Mouse (Mus musculus): ENCODE data around the gene Snx21. TPM values are rescaled to one million over a fixed set of nuclear protein-coding genes. Genes with fewer than 3 reads are reported as not detected.
A peak's percentile ranks its signal among the peaks of the same experiment; 100 is the strongest.

Gene Snx21
- polyA plus RNA-seq, 1 experiment = 29.5 TPM

GRCm38 (mm10) chr2:164817703-164818102 is 32.1 kb downstream of the Snx21 start:
- Histone ChIP-seq H3K4me3 (no peak overlapping the region), H3K79me2 (ENCODE audit: control insufficient read depth, insufficient read depth) (no peaks in the 10 kb centered on the region), H3K4me2 (ENCODE audit: low read depth) (no peak overlapping the region), H3K36me3 (ENCODE audit: control insufficient read depth, insufficient read depth) (no peaks in the 10 kb centered on the region), H3K27me3 (ENCODE audit: control insufficient read depth, insufficient read depth, insufficient read length) (no peaks in the 10 kb centered on the region), H3ac (ENCODE audit: control insufficient read depth, insufficient read length) (no peak overlapping the region)
- TF ChIP-seq E2F4 (IDR thresholded peaks at IDR 0.05; ENCODE audit: insufficient read depth) = no peak
- no peak for TF ChIP-seq POLR2A (IDR thresholded peaks at IDR 0.05; ENCODE audit: insufficient read length, low read depth)
- TF ChIP-seq CEBPB (IDR thresholded peaks at IDR 0.05; ENCODE audit: insufficient read depth, poor library complexity, severe bottlenecking) = no peak
- TF ChIP-seq MAX (IDR thresholded peaks at IDR 0.05; ENCODE audit: low read depth) = no peak
- no peak for TF ChIP-seq USF1 (IDR thresholded peaks at IDR 0.05; ENCODE audit: low read depth)
- TF ChIP-seq MYOD1 (IDR thresholded peaks at IDR 0.05; ENCODE audit: control insufficient read depth in 1 of 3, insufficient read length in 2 of 3, low read depth in 2 of 3) = no peak
- TF ChIP-seq REST (IDR thresholded peaks at IDR 0.05; ENCODE audit: insufficient read depth, insufficient read length) = no peak
- TF ChIP-seq POLR2AphosphoS2 (IDR thresholded peaks at IDR 0.05; ENCODE audit: insufficient read length, low read depth) = no peak
- TF ChIP-seq SRF (IDR thresholded peaks at IDR 0.05; ENCODE audit: control insufficient read depth, insufficient read length, low read depth) = no peak
- no peak for TF ChIP-seq TCF3 (IDR thresholded peaks at IDR 0.05; ENCODE audit: insufficient read length, low read depth)
- no peak for TF ChIP-seq TCF12 (IDR thresholded peaks at IDR 0.05; ENCODE audit: insufficient read depth, poor library complexity, severe bottlenecking)
- TF ChIP-seq MYOG (IDR thresholded peaks at IDR 0.05; ENCODE audit: control insufficient read depth in 1 of 3, insufficient read depth in 1 of 3, insufficient read length in 2 of 3, low read depth in 2 of 3) = no peak

DNA sequence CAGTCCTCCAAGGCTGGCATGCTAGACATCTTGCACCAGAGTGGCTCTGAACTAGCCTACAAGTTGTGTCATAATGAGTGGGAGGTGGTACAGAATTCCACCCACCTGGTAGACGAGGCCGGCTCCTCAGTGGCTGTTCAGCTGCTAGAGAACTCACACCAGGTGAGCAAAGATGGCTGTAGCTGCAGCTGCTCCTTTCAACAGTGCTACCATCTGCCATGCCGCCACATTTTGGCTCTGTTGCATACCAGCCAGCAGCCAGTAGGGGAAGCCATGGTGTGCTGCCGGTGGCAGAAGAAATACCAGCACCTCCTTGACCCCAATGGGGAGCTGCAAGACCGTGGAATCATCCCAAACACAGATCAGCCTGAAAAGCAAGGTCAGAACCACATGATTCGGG is 35.4 kb downstream of the Snx21 start:
- Histone ChIP-seq H3K4me2 (ENCODE audit: low read depth) (no peak overlapping the region), H3K27me3 (ENCODE audit: control insufficient read depth, insufficient read depth, insufficient read length) (no peaks in the 10 kb centered on the region), H3K36me3 (ENCODE audit: control insufficient read depth, insufficient read depth) (no peaks in the 10 kb centered on the region), H3K4me3 (no peak overlapping the region), H3ac (ENCODE audit: control insufficient read depth, insufficient read length) (no peak overlapping the region), H3K79me2 (ENCODE audit: control insufficient read depth, insufficient read depth) (peaks cover 15% of the 10 kb centered on the region)
- no peak for TF ChIP-seq USF1 (IDR thresholded peaks at IDR 0.05; ENCODE audit: low read depth)
- TF ChIP-seq TCF12 (IDR thresholded peaks at IDR 0.05; ENCODE audit: insufficient read depth, poor library complexity, severe bottlenecking) = no peak
- TF ChIP-seq CEBPB (IDR thresholded peaks at IDR 0.05; ENCODE audit: insufficient read depth, poor library complexity, severe bottlenecking) = no peak
- TF ChIP-seq REST (IDR thresholded peaks at IDR 0.05; ENCODE audit: insufficient read depth, insufficient read length) = no peak
- TF ChIP-seq E2F4 (IDR thresholded peaks at IDR 0.05; ENCODE audit: insufficient read depth) = no peak

- TF ChIP-seq SRF (IDR thresholded peaks at IDR 0.05; ENCODE audit: control insufficient read depth, insufficient read length, low read depth) = peak; percentile 75
- no peak for TF ChIP-seq TCF3 (IDR thresholded peaks at IDR 0.05; ENCODE audit: insufficient read length, low read depth)
- TF ChIP-seq CEBPB (IDR thresholded peaks at IDR 0.05; ENCODE audit: insufficient read depth, poor library complexity, severe bottlenecking) = no peak
- TF ChIP-seq TCF12 (IDR thresholded peaks at IDR 0.05; ENCODE audit: insufficient read depth, poor library complexity, severe bottlenecking) = no peak
- peak; percentile 2 for TF ChIP-seq E2F4 (IDR thresholded peaks at IDR 0.05; ENCODE audit: insufficient read depth)
- peak; percentile 99 for TF ChIP-seq POLR2AphosphoS2 (IDR thresholded peaks at IDR 0.05; ENCODE audit: insufficient read length, low read depth)
- peak; percentile 97 for TF ChIP-seq POLR2A (IDR thresholded peaks at IDR 0.05; ENCODE audit: insufficient read length, low read depth)
Observed at GRCm38 (mm10) chr2:164822636-164823165, 37.1 kb downstream of the Snx21 start, which contains the start of gene Zswim1. Gene Zswim1 (plus strand): TSS chr2:164822686.

DNA sequence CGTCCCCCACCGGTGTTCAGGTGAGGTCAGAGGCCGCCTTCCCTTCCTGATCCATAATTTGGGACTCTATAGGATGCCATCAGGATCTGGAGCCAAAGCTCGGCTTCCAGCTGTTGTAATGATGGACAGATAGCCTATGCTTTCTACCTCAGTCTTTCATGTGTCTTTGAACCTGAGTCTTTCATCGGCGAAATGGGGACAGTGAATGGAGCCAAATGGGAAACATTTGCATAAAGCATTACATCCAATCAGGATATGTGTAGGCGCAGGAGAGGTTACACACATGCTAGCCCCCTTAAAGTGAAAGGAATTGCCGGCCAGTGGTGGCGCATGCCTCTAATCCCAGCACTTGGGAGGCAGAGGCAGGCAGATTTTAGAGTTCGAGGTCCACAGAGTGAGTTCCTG is 37.6 kb downstream of the Snx21 start:
- H3K4me2 ChIP-seq (ENCODE audit: low read depth) = peak overlapping the region; percentile 76
- TF ChIP-seq SRF (IDR thresholded peaks at IDR 0.05; ENCODE audit: control insufficient read depth, insufficient read length, low read depth) (no peak), TCF12 (IDR thresholded peaks at IDR 0.05; ENCODE audit: insufficient read depth, poor library complexity, severe bottlenecking) (no peak), POLR2A (IDR thresholded peaks at IDR 0.05; ENCODE audit: insufficient read length, low read depth) (no peak), MYOG (IDR thresholded peaks at IDR 0.05; ENCODE audit: control insufficient read depth in 1 of 3, insufficient read depth in 1 of 3, insufficient read length in 2 of 3, low read depth in 2 of 3) (no peak), E2F4 (IDR thresholded peaks at IDR 0.05; ENCODE audit: insufficient read depth) (no peak), TCF3 (IDR thresholded peaks at IDR 0.05; ENCODE audit: insufficient read length, low read depth) (no peak)
- H3ac ChIP-seq (ENCODE audit: control insufficient read depth, insufficient read length) = no peak overlapping the region
- H3K27me3 ChIP-seq (ENCODE audit: control insufficient read depth, insufficient read depth, insufficient read length) = no peaks in the 10 kb centered on the region
- peak overlapping the region; percentile 74 for H3K4me3 ChIP-seq
- H3K36me3 ChIP-seq (ENCODE audit: control insufficient read depth, insufficient read depth) = peaks cover 5% of the 10 kb centered on the region
- H3K79me2 ChIP-seq (ENCODE audit: control insufficient read depth, insufficient read depth) = peaks cover 15% of the 10 kb centered on the region

More at GRCm38 (mm10) chr2:164822636-164823165, 37.1 kb downstream of the Snx21 start, which contains the start of gene Zswim1:
- no peak within 1 kb of the TSS for H3ac ChIP-seq (ENCODE audit: control insufficient read depth, insufficient read length)
- peaks cover 15% of the 10 kb centered on the region for H3K79me2 ChIP-seq (ENCODE audit: control insufficient read depth, insufficient read depth)
- no peaks in the 10 kb centered on the region for H3K27me3 ChIP-seq (ENCODE audit: control insufficient read depth, insufficient read depth, insufficient read length)
- peaks cover 5% of the 10 kb centered on the region for H3K36me3 ChIP-seq (ENCODE audit: control insufficient read depth, insufficient read depth)
- peak within 1 kb of the TSS; percentile 74 for H3K4me3 ChIP-seq
- H3K4me2 ChIP-seq (ENCODE audit: low read depth) = peak within 1 kb of the TSS; percentile 87

GRCm38 (mm10) chr2:164823969-164824368 is 38.3 kb downstream of the Snx21 start:
- Histone ChIP-seq H3K27me3 (ENCODE audit: control insufficient read depth, insufficient read depth, insufficient read length) (no peaks in the 10 kb centered on the region), H3ac (ENCODE audit: control insufficient read depth, insufficient read length) (no peak overlapping the region), H3K79me2 (ENCODE audit: control insufficient read depth, insufficient read depth) (peaks cover 15% of the 10 kb centered on the region), H3K36me3 (ENCODE audit: control insufficient read depth, insufficient read depth) (peaks cover 5% of the 10 kb centered on the region), H3K4me2 (ENCODE audit: low read depth) (peak overlapping the region; percentile 76), H3K4me3 (peak overlapping the region; percentile 74)
- TF ChIP-seq MYOD1 (IDR thresholded peaks at IDR 0.05; ENCODE audit: control insufficient read depth in 1 of 3, insufficient read length in 2 of 3, low read depth in 2 of 3) = no peak
- TF ChIP-seq MAX (IDR thresholded peaks at IDR 0.05; ENCODE audit: low read depth) = no peak
- no peak for TF ChIP-seq TCF3 (IDR thresholded peaks at IDR 0.05; ENCODE audit: insufficient read length, low read depth)
- no peak for TF ChIP-seq E2F4 (IDR thresholded peaks at IDR 0.05; ENCODE audit: insufficient read depth)
- no peak for TF ChIP-seq POLR2A (IDR thresholded peaks at IDR 0.05; ENCODE audit: insufficient read length, low read depth)
- no peak for TF ChIP-seq CEBPB (IDR thresholded peaks at IDR 0.05; ENCODE audit: insufficient read depth, poor library complexity, severe bottlenecking)
- TF ChIP-seq USF1 (IDR thresholded peaks at IDR 0.05; ENCODE audit: low read depth) = no peak
- TF ChIP-seq MYOG (IDR thresholded peaks at IDR 0.05; ENCODE audit: control insufficient read depth in 1 of 3, insufficient read depth in 1 of 3, insufficient read length in 2 of 3, low read depth in 2 of 3) = no peak
- TF ChIP-seq SRF (IDR thresholded peaks at IDR 0.05; ENCODE audit: control insufficient read depth, insufficient read length, low read depth) = no peak
- TF ChIP-seq TCF12 (IDR thresholded peaks at IDR 0.05; ENCODE audit: insufficient read depth, poor library complexity, severe bottlenecking) = no peak
- TF ChIP-seq REST (IDR thresholded peaks at IDR 0.05; ENCODE audit: insufficient read depth, insufficient read length) = no peak
- TF ChIP-seq POLR2AphosphoS2 (IDR thresholded peaks at IDR 0.05; ENCODE audit: insufficient read length, low read depth) = no peak

All from myocyte (in vitro differentiated cells).